Mouse (Mus musculus) monocyte, adult 59 days (primary cell): Measurements from ENCODE around the gene 4933402N22Rik. TPM values are rescaled to one million over a fixed set of nuclear protein-coding genes. Genes with fewer than 3 reads are reported as not detected.

Experiments
- total RNA-seq, 2 experiments: library from RNA; stranded (reverse); gene quantifications; one replicate each; pipeline ENCODE4 v1.2.4; 2023

Gene 4933402N22Rik
- not detected for total RNA-seq

DNA sequence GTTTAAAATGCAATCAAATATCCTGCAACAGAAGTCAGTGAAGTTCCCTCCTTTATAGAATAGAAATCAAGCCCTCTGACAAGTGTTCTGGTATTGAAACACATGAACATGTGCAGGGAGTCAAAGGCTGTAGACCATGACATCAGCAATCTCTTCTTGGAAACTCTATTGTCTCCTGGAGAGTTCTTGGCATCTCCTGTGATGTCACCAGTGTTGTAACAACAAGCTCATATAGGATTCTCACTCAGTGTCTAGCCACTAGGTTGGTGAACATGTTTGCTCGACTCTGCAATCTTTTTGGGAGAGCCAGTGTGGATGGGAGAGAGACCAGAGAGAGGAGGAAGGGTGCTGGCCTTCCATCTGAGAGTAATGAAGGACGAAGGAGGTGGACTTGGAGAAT is at the start of gene 4933402N22Rik:
TSS of gene 4933402N22Rik (plus strand) at position 301 of the 400 bp plus-strand sequence.

Other genes with a start within 250 kb of the 4933402N22Rik start
- not detected for gene Gm8922, start 236.1 kb upstream of the 4933402N22Rik start, total RNA-seq
- gene Gm8926, start 147.5 kb upstream of the 4933402N22Rik start, total RNA-seq, result not detected
- not detected for gene Gm6465, start 72.5 kb upstream of the 4933402N22Rik start, total RNA-seq